Mouse (Mus musculus) monocyte, adult 2 months (primary cell): ENCODE data around the gene Klk1b5.
"Not testable (repeated sequence)": the region's sequence is repeated elsewhere in the genome, so short reads cannot be mapped to it uniquely, and the experiment has no call there.

Experiments
- DNase-seq, 2 experiments: peaks; one replicate each; pipeline ENCODE4 v3.0.0; 2022; ENCODE audit warnings: low spot score in 2 of 2, low read depth in 1 of 2

The Klk1b5 gene

DNA sequence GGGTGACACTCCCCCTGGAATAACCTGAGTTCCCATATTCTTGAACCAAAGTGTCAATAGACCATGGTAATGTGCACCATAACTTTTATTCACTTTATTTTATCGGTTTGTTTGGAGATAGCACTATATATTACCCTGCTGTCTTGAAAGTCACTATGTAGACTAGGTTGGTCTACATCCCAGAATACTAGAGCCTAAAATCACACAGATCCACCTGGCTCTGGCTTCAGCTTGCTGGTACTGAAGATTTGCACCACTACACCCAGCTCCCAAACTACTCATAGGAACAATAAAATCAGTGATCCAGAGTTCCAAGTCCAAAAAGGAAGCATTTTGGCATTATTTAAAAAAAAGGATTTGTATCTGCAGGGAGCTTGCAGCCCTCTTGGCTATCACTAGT lies at the start of gene Klk1b5:
TSS of gene Klk1b5 (plus strand) at position 301 of the 400 bp plus-strand sequence.
- no peak for DNase-seq

DNA sequence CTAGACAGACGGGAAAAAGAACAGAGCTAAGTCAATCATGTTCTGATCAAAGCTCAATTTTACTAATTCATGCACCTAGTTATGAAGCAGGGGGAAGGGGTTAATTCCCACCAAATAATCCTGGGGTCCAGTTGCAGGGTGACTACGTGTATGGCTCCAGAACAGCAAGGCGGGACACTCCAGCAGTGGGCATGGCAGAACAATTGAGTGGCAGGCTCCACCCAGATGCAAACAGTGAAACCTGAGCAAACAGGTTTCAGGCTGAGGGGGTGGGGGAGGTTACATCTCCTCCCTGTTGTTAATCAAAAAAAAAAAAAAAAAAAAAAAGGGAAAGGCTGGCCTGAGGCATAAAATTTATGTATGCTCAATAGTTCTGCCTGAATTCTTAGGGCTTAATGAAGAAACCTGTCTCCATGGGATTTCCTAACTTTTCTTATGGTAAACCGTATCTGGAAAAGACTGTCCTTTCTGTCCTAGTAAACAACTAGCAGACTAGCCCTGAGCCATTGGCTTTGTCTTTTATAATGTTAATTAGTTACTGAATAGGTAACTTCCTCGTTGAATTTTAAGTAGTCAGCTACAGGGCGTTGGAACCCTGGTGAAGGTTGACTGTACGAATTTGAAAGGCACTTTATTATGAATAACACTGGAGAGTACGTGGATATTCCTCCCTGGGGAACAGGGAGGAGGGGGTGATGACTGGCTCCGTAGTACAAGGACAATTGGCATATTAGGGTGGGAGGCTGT lies 36.3 kb upstream of the Klk1b5 start:
- no peak for DNase-seq

DNA sequence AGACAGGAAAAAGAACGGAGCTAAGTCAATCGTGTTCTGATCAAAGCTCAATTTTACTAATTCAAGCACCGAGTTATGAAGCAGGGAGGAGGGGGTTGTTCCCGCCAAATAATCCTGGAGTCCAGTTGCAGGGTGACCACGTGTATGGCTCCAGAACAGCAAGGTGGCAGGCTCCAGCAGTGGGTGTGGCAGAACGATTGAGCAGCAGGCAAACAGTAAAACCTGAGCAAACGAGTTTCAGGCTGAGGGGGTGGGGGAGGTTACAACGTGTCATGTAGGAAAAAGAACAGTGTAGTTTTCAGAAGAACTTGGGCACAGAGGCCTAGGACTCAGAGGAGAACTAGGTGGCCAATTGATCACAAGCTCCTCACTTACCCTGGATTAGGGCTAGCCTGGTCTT lies 29.2 kb upstream of the Klk1b5 start:
- not testable (repeated sequence) for DNase-seq

GRCm38 (mm10) chr7:44187936-44188335 lies 27.8 kb upstream of the Klk1b5 start, which contains the start of gene Klk1b24:
Gene Klk1b24 (plus strand): TSS chr7:44188236.
- DNase-seq: not testable (repeated sequence)

GRCm38 (mm10) chr7:44193466-44193865 lies 22.3 kb upstream of the Klk1b5 start:
- DNase-seq: not testable (repeated sequence)

DNA sequence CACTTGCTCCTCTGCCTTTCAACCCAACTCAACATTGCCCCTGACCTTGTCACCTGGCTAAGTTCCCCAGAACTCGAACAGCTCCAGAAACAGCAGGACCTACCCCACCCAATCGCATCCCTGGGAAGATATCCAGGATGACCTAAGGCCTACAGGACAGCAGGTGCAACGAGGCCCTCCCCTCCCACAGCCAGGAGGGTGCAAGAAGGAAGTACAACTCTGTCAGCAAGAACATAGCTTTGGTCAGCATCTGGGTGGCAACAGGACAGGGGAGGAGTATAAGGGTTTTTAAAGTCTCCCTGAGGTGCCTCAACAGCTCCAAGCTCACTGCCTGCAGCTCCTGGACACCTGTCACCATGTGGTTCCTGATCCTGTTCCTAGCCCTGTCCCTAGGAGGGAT lies 17.9 kb upstream of the Klk1b5 start, which contains the start of gene Klk1b3:
TSS of gene Klk1b3 (plus strand) at position 301 of the 400 bp plus-strand sequence.
- DNase-seq: no peak

GRCm38 (mm10) chr7:44207135-44207534 lies 8.6 kb upstream of the Klk1b5 start, which contains the start of gene Klk1b4:
Gene Klk1b4 (plus strand): TSS chr7:44207435.
- not testable (repeated sequence) for DNase-seq

GRCm38 (mm10) chr7:44208307-44208706 lies 7.4 kb upstream of the Klk1b5 start:
- DNase-seq: no peak

DNA sequence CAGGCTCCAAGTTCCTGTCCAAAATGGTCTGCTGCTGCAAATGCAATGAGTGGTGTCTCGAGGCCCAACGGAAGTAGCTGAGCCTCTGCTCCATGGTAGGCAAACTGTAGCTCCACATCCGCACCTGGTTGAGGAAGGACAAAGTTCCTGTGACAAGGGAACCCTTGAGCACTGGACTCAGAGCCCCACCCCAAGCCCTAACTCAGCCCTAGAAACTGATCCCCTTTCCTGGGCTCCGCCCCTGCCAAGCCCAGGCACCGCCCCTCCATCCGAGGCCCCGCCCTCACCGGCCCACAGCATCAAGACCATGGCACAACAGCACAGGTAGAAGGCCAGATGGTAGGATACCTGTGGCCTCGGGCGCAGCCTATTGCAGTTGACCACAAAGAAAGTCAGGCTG lies 5.9 kb downstream of the Klk1b5 start:
- DNase-seq: not testable (repeated sequence)

- not testable (repeated sequence) for DNase-seq
These were observed 6.6 kb downstream of the Klk1b5 start for GRCm38 (mm10) chr7:44222335-44222734.

GRCm38 (mm10) chr7:44225076-44225475 lies 9.3 kb downstream of the Klk1b5 start, which contains the start of gene Klk1:
Gene Klk1 (plus strand): TSS chr7:44225360.
- DNase-seq: no peak

DNA sequence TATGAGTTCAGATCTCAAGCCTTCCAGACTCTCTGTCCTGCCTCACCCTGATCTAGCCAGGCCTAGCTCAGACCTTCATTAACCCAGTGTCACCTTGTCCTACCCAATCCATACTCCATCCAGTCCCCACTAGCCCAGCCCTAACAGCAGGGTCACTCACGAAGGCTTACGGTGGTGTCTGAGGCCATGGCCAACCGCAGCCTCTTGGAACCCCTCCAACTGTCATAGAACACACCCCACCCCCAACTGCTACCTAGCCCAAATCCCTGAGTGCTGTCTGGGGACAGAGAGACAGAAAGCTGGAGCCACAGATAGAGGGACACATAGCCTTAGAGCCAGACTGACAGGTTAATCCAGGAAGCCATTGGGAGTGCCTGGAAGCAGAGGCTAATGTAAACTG lies 20.2 kb downstream of the Klk1b5 start, which contains the start of gene Gm36864:
TSS of gene Gm36864 (plus strand) at position 269 of the 400 bp plus-strand sequence.
- DNase-seq: no peak

DNA sequence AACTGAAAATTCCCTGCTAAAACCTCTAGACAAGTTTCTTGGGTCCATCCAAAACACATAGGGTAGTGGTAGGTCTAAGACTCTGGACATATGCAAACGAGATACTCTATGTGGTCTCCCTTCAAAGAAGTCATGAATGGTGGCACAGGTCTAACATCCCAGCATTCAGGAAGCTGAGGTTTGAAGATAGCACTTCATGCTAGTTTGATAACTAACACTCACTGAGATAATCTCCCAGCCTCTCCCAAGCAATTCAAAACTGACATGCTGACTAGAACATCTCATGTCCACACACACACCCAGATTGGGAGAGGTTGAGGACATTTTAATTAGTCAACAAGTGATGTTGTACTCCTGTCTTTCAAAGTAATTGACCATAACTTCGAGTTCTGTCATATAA lies 24.2 kb downstream of the Klk1b5 start:
- no peak for DNase-seq

- DNase-seq: no peak
These were observed 25.0 kb downstream of the Klk1b5 start for GRCm38 (mm10) chr7:44240712-44241111.

DNA sequence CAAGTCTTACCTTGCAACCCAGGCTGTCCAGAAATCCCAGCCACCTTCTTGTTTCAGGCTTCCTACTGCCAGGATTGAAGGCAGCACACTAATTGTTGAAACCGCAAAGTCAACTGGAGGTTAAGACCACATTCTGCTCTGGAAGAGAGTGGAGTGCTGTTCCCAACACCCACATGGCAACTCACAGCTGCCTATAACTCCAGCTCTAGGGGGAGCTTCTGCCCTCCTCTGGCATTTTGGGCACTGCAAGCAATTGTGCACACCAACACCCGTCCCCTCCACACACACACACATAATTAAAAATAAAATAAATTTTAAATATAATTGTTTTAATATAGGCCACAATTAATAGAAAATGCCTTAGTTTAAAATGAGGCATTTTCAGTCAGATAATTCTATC lies 25.4 kb downstream of the Klk1b5 start:
- DNase-seq: no peak

DNA sequence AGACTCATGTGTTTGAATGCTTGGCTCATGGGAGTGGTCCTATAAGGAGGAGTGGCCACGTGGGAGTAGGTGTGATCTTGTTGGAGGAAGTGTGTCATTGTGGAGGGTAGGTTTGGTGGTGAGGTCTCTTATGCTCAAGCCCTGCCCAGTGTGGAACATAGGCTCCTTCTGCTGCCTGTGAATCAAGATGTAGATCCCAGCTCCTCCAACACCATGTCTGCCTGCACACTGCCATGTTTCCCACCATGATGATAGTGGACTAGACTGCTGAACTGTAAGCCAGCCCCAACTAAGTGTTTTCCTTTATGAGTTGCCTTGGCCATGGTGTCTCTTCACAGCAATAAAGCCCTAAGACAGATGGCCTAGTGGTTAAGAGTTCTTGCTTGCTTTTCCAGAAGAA lies 28.3 kb downstream of the Klk1b5 start:
- DNase-seq: no peak

GRCm38 (mm10) chr7:44246055-44246983 lies 30.6 kb downstream of the Klk1b5 start, which contains the start of the genes 1700028J19Rik and 2410002F23Rik:
Gene 1700028J19Rik (minus strand): TSS chr7:44246695.
Gene 2410002F23Rik (plus strand): TSS chr7:44246722.
- peak; percentile 66 to 88 for DNase-seq

DNA sequence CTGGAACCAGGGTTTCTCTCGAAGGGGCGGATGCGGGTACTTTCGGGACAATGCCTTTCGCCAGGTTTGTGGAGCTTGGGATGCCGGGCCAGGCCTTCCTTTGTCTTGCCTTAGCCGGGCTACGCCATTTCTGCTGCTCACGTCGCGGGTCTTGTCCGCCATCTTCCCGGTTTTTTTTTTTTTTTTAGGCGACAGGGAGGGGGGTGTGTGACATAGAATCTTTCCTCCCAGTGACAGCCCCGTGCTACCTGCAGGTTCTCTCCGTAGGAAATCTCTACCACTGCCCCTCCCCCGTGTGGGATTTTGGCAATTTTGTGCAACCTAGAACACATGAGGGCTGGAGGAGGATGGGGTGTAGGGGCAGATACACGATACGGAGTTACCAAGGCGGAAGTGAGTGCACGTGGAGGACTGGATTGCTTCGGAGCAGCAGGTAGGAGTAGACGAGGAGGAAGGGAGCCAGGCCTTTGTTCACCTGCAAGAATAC lies 31.3 kb downstream of the Klk1b5 start:
- peak in 1 of 2 experiments; percentile 7 for DNase-seq

GRCm38 (mm10) chr7:44247971-44248370 lies 32.2 kb downstream of the Klk1b5 start:
- DNase-seq: no peak

GRCm38 (mm10) chr7:44249248-44249647 lies 33.5 kb downstream of the Klk1b5 start:
- no peak for DNase-seq

- not testable (repeated sequence) for DNase-seq
These were observed 35.1 kb downstream of the Klk1b5 start for GRCm38 (mm10) chr7:44250732-44251275.
